33 mouse cellular contexts compared by ENCODE assay signal in genomic region chr4:119400896-119401295, GRCm38 (mm10). TPM values are rescaled to one million over a fixed set of nuclear protein-coding genes. Genes with fewer than 3 reads are reported as not detected.
DNase-seq lines count a peak whose midpoint lies in the region; ATAC-seq and TF ChIP-seq lines count a peak whose summit lies in the region.
"Had no signal": no experiment of that assay in that cellular context is flagged by ENCODE, and none has a peak within 500 bp of the region (broad histone marks: within the 10 kb centered on the region; RNA-seq: fewer than 3 reads in every experiment).

No protein-coding gene starts in this region.

- H3K27ac ChIP-seq in forebrain, postnatal 0 days (ENCODE audit: low read depth, low read length): no peak overlapping the region
- H3K27ac ChIP-seq in forebrain, embryonic 15.5 days (replicated peaks): no peak overlapping the region
- H3K27ac ChIP-seq in liver, postnatal 0 days (ENCODE audit: low read depth): no peak overlapping the region
- no peak overlapping the region for H3K27ac ChIP-seq in liver, embryonic 12.5 days
- H3K27ac ChIP-seq in stomach, postnatal 0 days (replicated peaks): no peak overlapping the region
- H3K27ac ChIP-seq: forebrain, embryonic 13.5 days; heart, adult 2 months; heart, embryonic 13.5 days; kidney, postnatal 0 days; midbrain, embryonic 12.5 days; neural tube, embryonic 12.5 days; stomach, embryonic 15.5 days had no signal

- 0 out of 2 replicates have a peak, but pooled peaks have one; percentile 16 for TF ChIP-seq CTCF in forebrain, postnatal 0 days (IDR thresholded peaks at IDR 0.05; ENCODE audit: low read depth)
- TF ChIP-seq CTCF in liver, postnatal 0 days (IDR thresholded peaks at IDR 0.05; ENCODE audit: low read depth): peak; percentile 26
- peak; percentile 21 for TF ChIP-seq CTCF in stomach, postnatal 0 days (IDR thresholded peaks at IDR 0.05; ENCODE audit: low read depth)

- DNase-seq in forebrain, postnatal 0 days: no peak
- DNase-seq in liver, postnatal 0 days: no peak
- peak; percentile 25 for DNase-seq in thymus, postnatal 4 days
- DNase-seq in thymus, postnatal 25 days: no peak
- no peak for DNase-seq in stomach, postnatal 0 days (ENCODE audit: low spot score)
- no peak for DNase-seq in spleen, adult 18-20 months
- DNase-seq: adrenal gland, adult 2 months; adrenal gland, postnatal 36 days; cerebellum, adult 18-20 months; cerebellum, postnatal 10 days; gastrocnemius, postnatal 36 days; heart, adult 2 months; heart, postnatal 14 days; kidney, adult 8-10 months; layer of hippocampus, adult 9-11 months; lung, adult 2 months; lung, postnatal 36 days had no signal

- H3K4me1 ChIP-seq in forebrain, postnatal 0 days (ENCODE audit: insufficient read depth): no peaks in the 10 kb centered on the region
- no peaks in the 10 kb centered on the region for H3K4me1 ChIP-seq in forebrain, embryonic 15.5 days
- H3K4me1 ChIP-seq in liver, postnatal 0 days (ENCODE audit: insufficient read depth): no peaks in the 10 kb centered on the region
- H3K4me1 ChIP-seq in liver, embryonic 12.5 days: no peaks in the 10 kb centered on the region
- H3K4me1 ChIP-seq in stomach, postnatal 0 days (replicated peaks; ENCODE audit: control insufficient read depth, insufficient read depth): no peaks in the 10 kb centered on the region
- H3K4me1 ChIP-seq: forebrain, embryonic 13.5 days; heart, embryonic 13.5 days; midbrain, embryonic 12.5 days; neural tube, embryonic 12.5 days; stomach, embryonic 15.5 days had no signal

- no peak for ATAC-seq in forebrain, postnatal 0 days
- no peak for ATAC-seq in forebrain, embryonic 15.5 days (replicated peaks)
- no peak for ATAC-seq in liver, postnatal 0 days
- ATAC-seq in liver, embryonic 12.5 days: no peak
- ATAC-seq in stomach, postnatal 0 days (ENCODE audit: low FRiP score, low TSS enrichment): no peak
- ATAC-seq: activated CD4-positive, CD25-positive, alpha-beta regulatory T cell, adult 4 months; forebrain, embryonic 13.5 days; hindbrain, embryonic 16.5 days had no signal

- 68% methylated on average over 7 of the region's 7 CpGs for WGBS in forebrain, postnatal 0 days
- 66% methylated on average over 7 of the region's 7 CpGs for WGBS in forebrain, embryonic 15.5 days
- 56% methylated on average over 7 of the region's 7 CpGs for WGBS in liver, postnatal 0 days (ENCODE audit: insufficient replicate concordance)
- 42% methylated on average over 7 of the region's 7 CpGs for WGBS in liver, embryonic 12.5 days (ENCODE audit: insufficient replicate concordance)
- WGBS in stomach, postnatal 0 days: 62% methylated on average over 7 of the region's 7 CpGs

- no peak overlapping the region for H3K9ac ChIP-seq in forebrain, postnatal 0 days
- no peak overlapping the region for H3K9ac ChIP-seq in forebrain, embryonic 15.5 days (replicated peaks)
- no peak overlapping the region for H3K9ac ChIP-seq in liver, postnatal 0 days (replicated peaks)
- H3K9ac ChIP-seq in liver, embryonic 12.5 days: no peak overlapping the region
- H3K9ac ChIP-seq in stomach, postnatal 0 days (ENCODE audit: low read length): no peak overlapping the region
- H3K9ac ChIP-seq: forebrain, embryonic 13.5 days; heart, embryonic 13.5 days; midbrain, embryonic 12.5 days; neural tube, embryonic 12.5 days; stomach, embryonic 15.5 days had no signal

- H3K36me3 ChIP-seq in forebrain, postnatal 0 days (ENCODE audit: insufficient read depth): peaks cover 20% of the 10 kb centered on the region
- peaks cover 20% of the 10 kb centered on the region; the same call in 1 of the 2 replicates for H3K36me3 ChIP-seq in forebrain, embryonic 15.5 days
- H3K36me3 ChIP-seq in liver, postnatal 0 days (replicated peaks; ENCODE audit: insufficient read depth, low read length): no peaks in the 10 kb centered on the region
- H3K36me3 ChIP-seq in liver, embryonic 12.5 days: no peaks in the 10 kb centered on the region
- no peaks in the 10 kb centered on the region for H3K36me3 ChIP-seq in stomach, postnatal 0 days (ENCODE audit: control insufficient read depth, insufficient read depth, low read length)
- H3K36me3 ChIP-seq: stomach, embryonic 15.5 days had no signal

- no peak overlapping the region for H3K4me2 ChIP-seq in forebrain, postnatal 0 days (ENCODE audit: low read depth)
- H3K4me2 ChIP-seq in forebrain, embryonic 15.5 days (replicated peaks): no peak overlapping the region
- H3K4me2 ChIP-seq in liver, postnatal 0 days (ENCODE audit: low read depth, low read length): no peak overlapping the region
- H3K4me2 ChIP-seq in liver, embryonic 12.5 days: no peak overlapping the region
- H3K4me2 ChIP-seq in stomach, postnatal 0 days (replicated peaks; ENCODE audit: low read depth): no peak overlapping the region
- H3K4me2 ChIP-seq: forebrain, embryonic 13.5 days; heart, embryonic 13.5 days; midbrain, embryonic 12.5 days; neural tube, embryonic 12.5 days; stomach, embryonic 15.5 days had no signal

- H3K9me3 ChIP-seq in forebrain, postnatal 0 days (ENCODE audit: low read length): peaks cover 17% of the 10 kb centered on the region
- peaks cover 8% of the 10 kb centered on the region; the same call in 1 of the 2 replicates for H3K9me3 ChIP-seq in forebrain, embryonic 15.5 days
- H3K9me3 ChIP-seq in liver, postnatal 0 days (ENCODE audit: low read length): peaks cover 2% of the 10 kb centered on the region; the same call in 1 of the 2 replicates
- 0 out of 2 replicates have a peak, but pooled peaks cover 7% of the 10 kb centered on the region for H3K9me3 ChIP-seq in liver, embryonic 12.5 days (replicated peaks)
- H3K9me3 ChIP-seq in stomach, postnatal 0 days (ENCODE audit: control insufficient read depth, low read length): 0 out of 2 replicates have a peak, but pooled peaks cover 3% of the 10 kb centered on the region
- H3K9me3 ChIP-seq: stomach, embryonic 15.5 days had no signal

- no peak for TF ChIP-seq EP300 in liver, postnatal 0 days (IDR thresholded peaks at IDR 0.05; ENCODE audit: low read depth)
- TF ChIP-seq EP300 in stomach, postnatal 0 days (optimal IDR thresholded peaks at IDR 0.05): no peak

- no peak overlapping the region for H3K4me3 ChIP-seq in forebrain, postnatal 0 days (ENCODE audit: low read depth, low read length)
- no peak overlapping the region for H3K4me3 ChIP-seq in forebrain, embryonic 15.5 days
- H3K4me3 ChIP-seq in liver, postnatal 0 days (ENCODE audit: low read depth, low read length): no peak overlapping the region
- no peak overlapping the region for H3K4me3 ChIP-seq in liver, embryonic 12.5 days
- no peak overlapping the region for H3K4me3 ChIP-seq in stomach, postnatal 0 days (ENCODE audit: low read depth, low read length)
- H3K4me3 ChIP-seq: forebrain, embryonic 13.5 days; heart, adult 2 months; heart, embryonic 13.5 days; megakaryocyte, embryonic 14.5 days; midbrain, embryonic 12.5 days; myocyte; neural tube, embryonic 12.5 days; stomach, embryonic 15.5 days had no signal

- no peaks in the 10 kb centered on the region for H3K27me3 ChIP-seq in forebrain, postnatal 0 days (ENCODE audit: insufficient read depth, low read length)
- H3K27me3 ChIP-seq in forebrain, embryonic 15.5 days: no peaks in the 10 kb centered on the region
- H3K27me3 ChIP-seq in liver, postnatal 0 days (ENCODE audit: insufficient read depth, low read length): no peaks in the 10 kb centered on the region
- H3K27me3 ChIP-seq in liver, embryonic 12.5 days (replicated peaks): no peaks in the 10 kb centered on the region
- no peaks in the 10 kb centered on the region for H3K27me3 ChIP-seq in stomach, postnatal 0 days (ENCODE audit: control insufficient read depth, insufficient read depth, low read length)
- H3K27me3 ChIP-seq: CH12.LX; forebrain, embryonic 13.5 days; heart, embryonic 13.5 days; midbrain, embryonic 12.5 days; neural tube, embryonic 12.5 days; stomach, embryonic 15.5 days had no signal

RNA-seq across cellular contexts. Expression of gene Ccdc30, which starts 14.4 kb away (rescaled TPM):
- total RNA-seq in forebrain, postnatal 0 days (2014; rRNA removed): 15.1 and 16.7 TPM in 2 replicates
- 19.2 and 23.0 TPM in 2 replicates for polyA plus RNA-seq in forebrain, postnatal 0 days (2015; fragmentation: Nextera tagmentation; extraction: Ambion mirVana)
- 10.6 and 13.0 TPM in 2 replicates for polyA plus RNA-seq in forebrain, embryonic 15.5 days (2015; fragmentation: Nextera tagmentation; extraction: Ambion mirVana)
- polyA plus RNA-seq in liver, postnatal 0 days (2015; fragmentation: Nextera tagmentation; extraction: Ambion mirVana): 2.4 and 2.9 TPM in 2 replicates
- 1.4 and 1.9 TPM in 2 replicates for polyA plus RNA-seq in liver, embryonic 12.5 days (2016; fragmentation: Nextera tagmentation; extraction: Ambion mirVana)
- 1.4 and 2.2 TPM in 2 replicates for polyA plus RNA-seq in stomach, postnatal 0 days (2015; fragmentation: Nextera tagmentation; extraction: Ambion mirVana)
- total RNA-seq: common myeloid progenitor, adult 5-6 weeks; gastrocnemius, adult 18-20 months had no signal

RNA-seq across cellular contexts. Expression of gene Ppcs, which starts 21.3 kb away (rescaled TPM):
- total RNA-seq in forebrain, postnatal 0 days (2014; rRNA removed): 13.5 and 16.3 TPM in 2 replicates
- polyA plus RNA-seq in forebrain, postnatal 0 days (2015; fragmentation: Nextera tagmentation; extraction: Ambion mirVana): 20.6 and 20.9 TPM in 2 replicates
- polyA plus RNA-seq in forebrain, embryonic 15.5 days (2015; fragmentation: Nextera tagmentation; extraction: Ambion mirVana): 16.7 and 17.7 TPM in 2 replicates
- polyA plus RNA-seq in liver, postnatal 0 days (2015; fragmentation: Nextera tagmentation; extraction: Ambion mirVana): 33.0 and 37.0 TPM in 2 replicates
- polyA plus RNA-seq in liver, embryonic 12.5 days (2016; fragmentation: Nextera tagmentation; extraction: Ambion mirVana): 20.2 and 20.9 TPM in 2 replicates
- polyA plus RNA-seq in stomach, postnatal 0 days (2015; fragmentation: Nextera tagmentation; extraction: Ambion mirVana): 30.7 and 31.6 TPM in 2 replicates

RNA-seq across cellular contexts. Expression of gene Zmynd12, which starts 21.7 kb away (rescaled TPM):
- total RNA-seq in forebrain, postnatal 0 days (2014; rRNA removed): 0.33 and 0.77 TPM in 2 replicates
- polyA plus RNA-seq in forebrain, postnatal 0 days (2015; fragmentation: Nextera tagmentation; extraction: Ambion mirVana): 0.82 and 1.1 TPM in 2 replicates
- polyA plus RNA-seq in forebrain, embryonic 15.5 days (2015; fragmentation: Nextera tagmentation; extraction: Ambion mirVana): 0.27 and 0.57 TPM in 2 replicates
- polyA plus RNA-seq in liver, postnatal 0 days (2015; fragmentation: Nextera tagmentation; extraction: Ambion mirVana): 1.3 TPM in 2 replicates
- 0.16 and 0.23 TPM in 2 replicates for polyA plus RNA-seq in liver, embryonic 12.5 days (2016; fragmentation: Nextera tagmentation; extraction: Ambion mirVana)
- polyA plus RNA-seq in stomach, postnatal 0 days (2015; fragmentation: Nextera tagmentation; extraction: Ambion mirVana): 0.15 and 0.35 TPM in 2 replicates
- total RNA-seq: common myeloid progenitor, adult 5-6 weeks; gastrocnemius, adult 18-20 months; gastrocnemius, postnatal 36 days; heart, adult 2 months; heart, postnatal 14 days had no signal
- polyA plus RNA-seq: activated CD4-positive, CD25-positive, alpha-beta regulatory T cell, adult 4 months; C2C12 had no signal
